Mouse (Mus musculus) adrenal gland, adult (tissue): ENCODE measurements around the gene Cnga1.

Experiments used
- DNase-seq, 2 experiments: peaks; one replicate each; pipeline ENCODE4 v3.0.0; 2022 to 2023; ENCODE audit warnings: low spot score in 1 of 2; ENCODE audit not compliant: inconsistent age in 2 of 2

Gene Cnga1

DNA sequence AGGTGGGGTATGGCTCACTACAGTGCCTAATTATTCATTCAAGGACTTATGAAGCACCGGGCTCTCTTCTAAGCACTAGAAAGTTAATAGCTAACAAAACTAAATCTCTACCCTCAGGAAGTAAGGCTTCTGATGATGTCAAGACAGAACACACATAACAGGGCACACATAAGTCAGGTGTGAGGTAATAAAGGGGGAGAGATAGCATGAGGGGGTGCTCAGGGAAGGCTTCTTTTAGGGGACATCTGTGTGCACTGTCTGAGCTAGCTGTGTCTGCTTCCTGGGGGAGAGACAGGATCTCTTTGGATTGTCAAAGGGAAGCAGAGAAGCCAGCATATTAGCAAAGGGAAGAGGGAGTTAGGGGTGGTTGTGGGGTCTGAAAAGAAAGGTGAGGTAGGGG is at the start of gene Cnga1:
Cnga1 (minus strand) TSS at position 101 of the 400 bp plus-strand sequence.
- DNase-seq = no peak

DNA sequence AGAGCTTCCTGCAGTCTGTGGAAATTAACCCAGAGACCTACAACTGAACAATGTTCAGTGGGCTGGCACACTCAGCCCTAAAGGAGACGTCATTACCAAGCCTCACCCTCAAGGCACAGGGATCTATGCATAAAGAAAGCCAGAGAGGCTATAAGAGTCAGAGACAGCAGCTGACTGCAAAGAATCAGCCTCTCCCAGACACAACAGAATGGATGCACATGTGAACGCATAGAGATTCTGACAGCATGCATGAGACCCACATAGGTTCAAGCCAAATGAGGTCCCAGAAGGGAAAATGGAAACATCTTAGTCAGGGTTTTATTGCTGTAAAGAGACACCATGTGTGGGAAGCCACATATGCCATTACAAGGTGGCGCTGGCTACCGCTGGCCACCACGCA is 46.4 kb upstream of the Cnga1 start:
- DNase-seq = no peak

DNA sequence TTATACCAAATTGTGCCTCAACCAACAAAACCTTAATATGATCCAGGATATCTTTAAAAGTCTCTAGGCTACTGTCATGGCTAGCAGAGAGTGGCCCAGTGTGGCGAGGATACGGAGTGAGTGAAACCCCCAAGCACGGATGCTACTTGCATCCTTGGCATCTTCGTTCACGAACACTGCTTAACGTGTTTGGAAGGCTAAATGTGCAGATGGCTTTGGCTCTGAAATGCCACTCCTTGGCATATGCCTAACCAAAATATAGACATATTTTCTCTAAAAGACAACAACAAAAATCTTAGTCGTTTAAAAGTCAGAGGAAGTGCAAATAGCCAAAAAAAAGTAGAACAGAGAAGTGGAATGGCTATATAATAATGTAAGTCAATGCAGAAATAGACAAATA is 45.5 kb upstream of the Cnga1 start:
- DNase-seq = no peak

GRCm38 (mm10) chr5:72681451-72681850 is 37.4 kb upstream of the Cnga1 start:
- DNase-seq = no peak

- DNase-seq = no peak
Observed at GRCm38 (mm10) chr5:72674994-72675542, 31.0 kb upstream of the Cnga1 start.

- no peak for DNase-seq
Observed at GRCm38 (mm10) chr5:72671017-72671699, 27.1 kb upstream of the Cnga1 start.

GRCm38 (mm10) chr5:72668351-72668750 is 24.3 kb upstream of the Cnga1 start:
- DNase-seq = no peak

GRCm38 (mm10) chr5:72666428-72666827 is 22.4 kb upstream of the Cnga1 start:
- DNase-seq = no peak

DNA sequence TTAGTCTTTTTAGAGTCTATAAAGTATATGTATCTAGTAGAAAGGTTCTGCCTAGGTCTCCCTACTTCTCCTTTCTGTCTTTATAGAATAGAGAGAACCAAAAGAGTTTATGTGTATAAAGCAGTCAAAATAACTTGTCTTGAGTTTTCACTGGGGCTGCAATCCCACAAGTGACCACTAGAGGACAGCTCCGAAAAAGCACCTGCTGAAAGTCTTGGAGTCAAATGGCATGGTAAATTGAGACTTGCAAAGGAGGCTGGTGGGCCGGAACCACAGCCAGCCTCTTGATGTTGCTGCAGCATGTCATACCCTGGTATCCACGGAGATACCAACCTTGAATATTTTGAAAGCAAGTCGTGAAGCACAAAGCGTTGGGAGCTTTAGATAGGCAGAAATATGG is 21.2 kb upstream of the Cnga1 start:
- DNase-seq = peak; percentile 26 to 82

GRCm38 (mm10) chr5:72664854-72665253 is 20.8 kb upstream of the Cnga1 start:
- no peak for DNase-seq

DNA sequence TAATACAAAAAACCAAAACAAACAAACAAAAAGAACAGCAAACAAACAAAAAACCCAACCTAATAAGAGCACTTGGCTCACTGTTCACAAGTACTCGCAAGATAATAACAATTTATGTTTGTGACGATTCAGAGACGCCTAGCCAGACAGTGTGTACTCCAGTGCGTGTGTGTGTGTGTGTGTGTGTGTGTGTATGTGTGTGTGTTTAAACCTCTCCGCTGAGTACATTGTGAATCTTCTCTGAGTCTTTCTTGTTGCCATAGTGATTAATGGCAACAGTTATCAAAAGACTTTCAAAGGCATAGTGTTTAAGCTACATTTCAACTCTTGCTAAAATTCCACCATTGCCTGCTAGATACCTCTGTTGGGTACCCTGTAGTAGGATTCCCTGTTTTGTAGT is 20.1 kb upstream of the Cnga1 start:
- DNase-seq = no peak

- DNase-seq = no peak
Observed at GRCm38 (mm10) chr5:72661051-72661781, 17.1 kb upstream of the Cnga1 start.

- no peak for DNase-seq
Observed at GRCm38 (mm10) chr5:72658375-72658774, 14.3 kb upstream of the Cnga1 start.

DNA sequence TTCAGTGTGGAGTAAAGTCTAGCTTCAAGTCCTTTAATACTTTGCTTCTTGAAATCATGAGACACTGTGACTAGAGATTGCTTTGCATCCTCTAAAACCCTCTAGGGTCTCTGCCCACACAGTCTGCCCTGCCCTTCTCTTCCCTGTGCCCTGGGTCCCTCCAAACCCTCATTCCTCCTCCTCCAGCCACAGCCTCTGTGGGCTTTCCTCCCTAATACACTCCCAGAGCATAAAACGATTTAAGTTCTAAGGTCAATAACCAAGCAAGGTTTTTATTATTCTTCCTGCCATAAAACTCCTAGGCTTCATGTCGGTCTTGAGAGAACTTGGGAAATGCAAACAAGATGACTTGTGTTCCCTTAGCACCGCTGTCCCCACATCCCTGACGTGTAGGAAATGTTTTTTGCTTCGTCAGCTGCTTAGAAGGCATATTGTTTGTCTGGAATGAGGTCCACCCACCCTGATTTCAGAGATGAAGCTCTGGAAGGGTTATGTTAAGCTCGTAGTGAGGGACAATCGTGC is 12.3 kb upstream of the Cnga1 start:
- no peak for DNase-seq

DNA sequence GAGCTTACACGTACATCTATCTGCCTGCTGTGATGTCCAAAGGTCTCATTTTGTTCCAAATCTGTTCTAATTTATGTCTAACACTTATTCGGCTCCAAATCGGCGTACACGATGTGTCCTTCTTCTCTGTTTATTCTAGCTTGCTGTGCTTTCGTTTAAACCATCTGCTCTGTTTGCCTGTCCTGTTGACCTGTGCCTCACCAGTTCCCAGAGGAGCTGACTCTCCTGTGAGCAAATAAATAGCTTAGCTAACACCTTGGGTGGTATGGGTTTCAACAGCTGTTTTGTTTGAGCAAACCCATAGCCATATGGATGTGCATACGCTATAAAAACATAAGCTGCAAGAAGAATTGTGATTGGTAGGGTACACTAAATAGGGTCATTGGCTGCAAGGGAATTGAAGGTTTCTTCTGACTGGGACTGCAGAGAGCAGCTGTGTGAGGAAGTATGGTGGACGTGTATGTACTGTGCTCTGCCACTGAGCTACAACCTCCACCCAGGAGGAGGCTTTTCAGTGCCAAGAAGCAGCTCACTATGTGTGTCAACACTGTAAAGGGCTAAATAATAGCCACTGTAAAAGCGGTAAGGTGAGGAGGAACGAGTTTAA is 9.1 kb upstream of the Cnga1 start:
- no peak for DNase-seq

DNA sequence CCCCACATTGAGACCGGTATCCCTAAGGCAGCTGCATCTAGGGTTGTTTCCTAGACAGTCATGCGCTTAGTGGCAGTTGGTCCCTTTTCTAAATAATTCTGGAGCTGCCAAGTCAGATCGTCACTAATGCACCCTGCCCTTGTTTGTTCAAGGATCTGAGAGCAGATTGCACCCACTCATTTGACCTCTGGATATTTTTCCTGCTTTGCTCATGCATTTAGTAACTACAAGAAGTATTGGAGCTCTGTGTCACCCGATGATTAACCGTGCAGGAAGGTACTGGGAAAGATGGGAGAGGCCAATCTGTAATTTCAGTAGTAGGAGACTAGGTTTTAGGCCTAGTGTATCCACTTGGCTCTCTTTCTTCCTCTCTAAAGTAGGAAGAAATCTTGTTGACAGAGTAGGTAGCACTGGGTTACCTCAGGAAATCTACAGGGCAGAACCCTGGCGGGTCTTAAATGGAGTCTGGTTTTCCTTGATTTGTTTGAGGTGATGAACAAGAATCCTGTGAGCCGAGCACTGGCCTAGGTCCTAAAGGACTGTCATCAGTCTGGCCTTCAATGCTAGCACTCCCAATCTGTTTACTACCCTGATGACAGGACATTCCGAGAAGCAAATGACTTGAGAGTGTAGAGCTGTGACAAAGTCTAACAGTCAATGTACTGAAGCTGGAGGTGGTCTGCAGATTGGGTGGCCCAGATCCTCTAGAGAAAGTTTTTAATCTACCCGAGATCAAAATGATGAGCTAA is 5.1 kb upstream of the Cnga1 start:
- DNase-seq = peak; percentile 15 to 73

DNA sequence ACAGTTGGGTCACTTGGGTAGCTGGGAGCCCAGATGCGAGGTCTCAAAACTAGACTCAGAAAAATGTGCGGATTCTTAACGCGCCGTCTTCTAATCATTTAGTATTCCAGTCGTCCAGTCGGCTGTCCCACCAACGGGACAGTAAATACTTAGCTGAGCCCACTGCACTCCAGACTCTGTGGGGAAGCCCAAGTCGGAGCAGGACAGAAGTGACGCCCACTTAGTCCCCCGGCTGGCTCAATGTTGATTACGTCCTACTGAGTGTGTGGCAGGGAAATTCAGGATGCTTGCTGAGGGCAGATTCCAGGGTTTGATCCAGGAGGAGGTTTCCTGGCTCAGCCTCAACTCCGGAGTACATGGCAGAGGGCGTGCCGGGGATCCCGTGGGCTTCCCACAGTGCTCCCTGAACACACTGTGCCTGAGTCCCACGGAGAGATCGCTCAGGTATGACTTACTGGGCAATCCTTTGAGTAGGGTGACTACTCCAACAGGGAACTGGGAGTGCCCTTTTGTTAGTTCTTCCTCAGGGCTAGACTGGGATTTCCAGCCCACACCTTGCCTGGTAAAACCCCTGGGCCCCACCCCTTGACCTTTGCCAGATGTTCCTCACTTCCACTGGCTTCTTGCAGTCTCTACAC is 4.0 kb upstream of the Cnga1 start:
- DNase-seq = no peak

DNA sequence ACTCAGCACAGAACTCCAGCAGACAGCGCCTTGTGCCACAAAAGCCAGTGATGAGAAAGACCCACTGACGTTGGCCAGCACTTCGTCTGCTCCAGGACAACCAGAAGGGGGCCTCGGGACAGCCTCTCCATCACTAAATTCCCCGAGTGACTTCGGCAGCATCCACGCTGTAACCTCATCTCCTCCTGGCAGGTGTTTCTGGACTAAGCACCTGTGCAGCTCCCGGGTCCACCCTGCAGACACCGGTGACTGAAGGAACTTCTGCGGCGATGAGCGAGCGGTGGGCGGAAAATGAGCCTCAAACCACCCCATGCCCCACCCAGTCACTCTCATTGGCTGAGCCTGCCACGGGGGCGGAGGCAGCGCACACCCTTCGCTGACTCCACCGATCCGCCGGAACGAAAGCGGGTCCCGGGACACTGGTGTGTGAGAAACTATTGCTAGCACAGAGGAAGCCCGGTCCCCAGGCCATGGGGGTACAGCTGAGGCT is 3.4 kb upstream of the Cnga1 start, which contains the start of gene Nipal1:
Nipal1 (plus strand) TSS at position 378 of the 490 bp plus-strand sequence.
- peak; percentile 59 to 82 for DNase-seq

- DNase-seq = no peak
Observed at GRCm38 (mm10) chr5:72646996-72647395, 2.9 kb upstream of the Cnga1 start.

DNA sequence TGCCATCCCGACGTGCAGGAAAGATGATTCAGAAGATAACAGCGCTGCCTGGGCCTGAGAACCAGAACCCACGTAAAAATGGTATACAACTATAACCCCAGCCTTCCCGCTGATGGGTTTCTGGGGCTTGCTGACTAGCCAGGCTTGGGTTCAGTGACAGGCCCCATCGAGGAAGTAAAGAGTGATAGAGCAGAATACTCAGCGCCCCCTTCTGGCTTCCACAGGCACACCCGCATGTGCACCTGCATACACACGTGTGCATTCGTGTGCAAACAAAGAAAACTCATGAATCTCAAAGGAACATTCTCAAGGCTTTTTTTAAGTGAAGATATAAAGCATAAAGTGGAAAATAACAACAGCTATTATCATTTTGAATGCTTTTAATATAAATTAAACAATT is 2.1 kb upstream of the Cnga1 start:
- no peak for DNase-seq
